Mouse (Mus musculus): ENCODE results near the gene Acp2.

- no peak for TF ChIP-seq CTCF (IDR thresholded peaks at IDR 0.05; ENCODE audit: low read depth)
- TF ChIP-seq EP300 (IDR thresholded peaks at IDR 0.05; ENCODE audit: low read depth): no peak
Observed at GRCm38 (mm10) chr2:91187431-91187830, 15.3 kb upstream of the Acp2 start.

All from heart, postnatal 0 days (tissue).